Mouse (Mus musculus): ENCODE results near the gene Lrba. TPM values are rescaled to one million over a fixed set of nuclear protein-coding genes. Genes with fewer than 3 reads are reported as not detected.

Lrba gene
- polyA plus RNA-seq, 1 experiment from 2014 or later, result 5.9 TPM

GRCm38 (mm10) chr3:86723415-86724298, 499.2 kb downstream of the Lrba start:
- Histone ChIP-seq H3K9me3 (replicated peaks; ENCODE audit: low read length) (no peaks in the 10 kb centered on the region), H3K9ac (ENCODE audit: low read depth, low read length) (no peak overlapping the region), H3K36me3 (ENCODE audit: insufficient read depth, low read length) (no peaks in the 10 kb centered on the region), H3K27ac (no peak overlapping the region), H3K27me3 (ENCODE audit: insufficient read depth, low read length) (no peaks in the 10 kb centered on the region), H3K4me1 (replicated peaks; ENCODE audit: insufficient read depth, low read length) (no peaks in the 10 kb centered on the region), H3K4me3 (replicated peaks; ENCODE audit: low read depth, low read length) (no peak overlapping the region), H3K4me2 (ENCODE audit: low read length) (no peak overlapping the region)
- WGBS, result 28% methylated on average over 9 of the region's 9 CpGs
- ATAC-seq (replicated peaks; ENCODE audit: low FRiP score, low read depth) (no peak), DNase-seq (ENCODE audit: low spot score) (peak; percentile 63)
- no peak for TF ChIP-seq CTCF (IDR thresholded peaks at IDR 0.05; ENCODE audit: low read depth)

- Histone ChIP-seq H3K9me3 (replicated peaks; ENCODE audit: low read length) (no peaks in the 10 kb centered on the region), H3K4me2 (ENCODE audit: low read length) (no peak overlapping the region), H3K4me1 (replicated peaks; ENCODE audit: insufficient read depth, low read length) (no peaks in the 10 kb centered on the region), H3K27me3 (ENCODE audit: insufficient read depth, low read length) (no peaks in the 10 kb centered on the region), H3K9ac (ENCODE audit: low read depth, low read length) (no peak overlapping the region), H3K36me3 (ENCODE audit: insufficient read depth, low read length) (no peaks in the 10 kb centered on the region), H3K4me3 (replicated peaks; ENCODE audit: low read depth, low read length) (no peak overlapping the region), H3K27ac (no peak overlapping the region)
- TF ChIP-seq CTCF (IDR thresholded peaks at IDR 0.05; ENCODE audit: low read depth), result no peak
- ATAC-seq (replicated peaks; ENCODE audit: low FRiP score, low read depth) (no peak), DNase-seq (ENCODE audit: low spot score) (no peak)
- 85% methylated on average over 9 of the region's 9 CpGs for WGBS
Observed at GRCm38 (mm10) chr3:86725113-86725512, 500.6 kb downstream of the Lrba start.

GRCm38 (mm10) chr3:86738831-86739230, 514.4 kb downstream of the Lrba start:
- no peak for TF ChIP-seq CTCF (IDR thresholded peaks at IDR 0.05; ENCODE audit: low read depth)

GRCm38 (mm10) chr3:86739745-86740144, 515.3 kb downstream of the Lrba start:
- no peaks in the 10 kb centered on the region for H3K4me1 ChIP-seq (replicated peaks; ENCODE audit: insufficient read depth, low read length)
- no peak overlapping the region for H3K27ac ChIP-seq
- TF ChIP-seq CTCF (IDR thresholded peaks at IDR 0.05; ENCODE audit: low read depth), result no peak
- H3K9ac ChIP-seq (ENCODE audit: low read depth, low read length), result no peak overlapping the region
- H3K4me2 ChIP-seq (ENCODE audit: low read length), result no peak overlapping the region
- no peak for DNase-seq (ENCODE audit: low spot score)
- WGBS, result 92% methylated on average over 4 of the region's 4 CpGs
- no peak for ATAC-seq (replicated peaks; ENCODE audit: low FRiP score, low read depth)
- H3K4me3 ChIP-seq (replicated peaks; ENCODE audit: low read depth, low read length), result no peak overlapping the region
- no peaks in the 10 kb centered on the region for H3K9me3 ChIP-seq (replicated peaks; ENCODE audit: low read length)
- H3K36me3 ChIP-seq (ENCODE audit: insufficient read depth, low read length), result no peaks in the 10 kb centered on the region
- no peaks in the 10 kb centered on the region for H3K27me3 ChIP-seq (ENCODE audit: insufficient read depth, low read length)

More at GRCm38 (mm10) chr3:86738831-86739230, 514.4 kb downstream of the Lrba start:
- DNase-seq (ENCODE audit: low spot score) (no peak), ATAC-seq (replicated peaks; ENCODE audit: low FRiP score, low read depth) (no peak)
- H3K27me3 ChIP-seq (ENCODE audit: insufficient read depth, low read length), result no peaks in the 10 kb centered on the region
- no peaks in the 10 kb centered on the region for H3K36me3 ChIP-seq (ENCODE audit: insufficient read depth, low read length)
- no peak overlapping the region for H3K9ac ChIP-seq (ENCODE audit: low read depth, low read length)
- WGBS, result 85% methylated on average over 3 of the region's 3 CpGs
- H3K27ac ChIP-seq, result no peak overlapping the region
- no peaks in the 10 kb centered on the region for H3K9me3 ChIP-seq (replicated peaks; ENCODE audit: low read length)
- H3K4me2 ChIP-seq (ENCODE audit: low read length), result no peak overlapping the region
- no peaks in the 10 kb centered on the region for H3K4me1 ChIP-seq (replicated peaks; ENCODE audit: insufficient read depth, low read length)
- no peak overlapping the region for H3K4me3 ChIP-seq (replicated peaks; ENCODE audit: low read depth, low read length)

- Histone ChIP-seq H3K36me3 (ENCODE audit: insufficient read depth, low read length) (no peaks in the 10 kb centered on the region), H3K27ac (no peak overlapping the region), H3K4me1 (replicated peaks; ENCODE audit: insufficient read depth, low read length) (no peaks in the 10 kb centered on the region), H3K9me3 (replicated peaks; ENCODE audit: low read length) (no peaks in the 10 kb centered on the region), H3K27me3 (ENCODE audit: insufficient read depth, low read length) (no peaks in the 10 kb centered on the region), H3K4me3 (replicated peaks; ENCODE audit: low read depth, low read length) (no peak overlapping the region), H3K4me2 (ENCODE audit: low read length) (no peak overlapping the region), H3K9ac (ENCODE audit: low read depth, low read length) (no peak overlapping the region)
- no peak for ATAC-seq (replicated peaks; ENCODE audit: low FRiP score, low read depth)
- DNase-seq (ENCODE audit: low spot score), result no peak
- no peak for TF ChIP-seq CTCF (IDR thresholded peaks at IDR 0.05; ENCODE audit: low read depth)
- 78% methylated on average over 4 of the region's 4 CpGs for WGBS
Observed at GRCm38 (mm10) chr3:86745348-86745747, 520.9 kb downstream of the Lrba start.

- H3K27me3 ChIP-seq (ENCODE audit: insufficient read depth, low read length), result no peaks in the 10 kb centered on the region
- H3K4me3 ChIP-seq (replicated peaks; ENCODE audit: low read depth, low read length), result no peak overlapping the region
- H3K9me3 ChIP-seq (replicated peaks; ENCODE audit: low read length), result no peaks in the 10 kb centered on the region
- H3K4me2 ChIP-seq (ENCODE audit: low read length), result no peak overlapping the region
- H3K27ac ChIP-seq, result no peak overlapping the region
- H3K9ac ChIP-seq (ENCODE audit: low read depth, low read length), result no peak overlapping the region
- ATAC-seq (replicated peaks; ENCODE audit: low FRiP score, low read depth) (no peak), DNase-seq (ENCODE audit: low spot score) (peak; percentile 18)
- 63% methylated on average over 10 of the region's 10 CpGs for WGBS
- no peaks in the 10 kb centered on the region for H3K4me1 ChIP-seq (replicated peaks; ENCODE audit: insufficient read depth, low read length)
- no peak for TF ChIP-seq CTCF (IDR thresholded peaks at IDR 0.05; ENCODE audit: low read depth)
- H3K36me3 ChIP-seq (ENCODE audit: insufficient read depth, low read length), result no peaks in the 10 kb centered on the region
Observed at GRCm38 (mm10) chr3:86745769-86746512, 521.5 kb downstream of the Lrba start.

Data from kidney, postnatal 0 days (tissue).